Comparison of ENCODE assay signal across 16 mouse cellular contexts in genomic region chr11:49246523-49246922, GRCm38 (mm10). TPM values are rescaled to one million over a fixed set of nuclear protein-coding genes. Genes with fewer than 3 reads are reported as not detected.
DNase-seq lines count a peak whose midpoint lies in the region; ATAC-seq and TF ChIP-seq lines count a peak whose summit lies in the region.
"Had no signal": no experiment of that assay in that cellular context is flagged by ENCODE, and none has a peak within 500 bp of the region (broad histone marks: within the 10 kb centered on the region; RNA-seq: fewer than 3 reads in every experiment).

No protein-coding gene starts in this region.

- TF ChIP-seq CTCF in midbrain, postnatal 0 days (IDR thresholded peaks at IDR 0.05) = no peak

- H3K4me2 ChIP-seq in hindbrain, embryonic 14.5 days (replicated peaks) = 0 out of 2 replicates have a peak overlapping the region, but pooled peaks have one; percentile 4
- no peak overlapping the region for H3K4me2 ChIP-seq in hindbrain, embryonic 11.5 days (replicated peaks; ENCODE audit: low read depth, low read length)
- H3K4me2 ChIP-seq in midbrain, embryonic 11.5 days = no peak overlapping the region
- H3K4me2 ChIP-seq in midbrain, postnatal 0 days (ENCODE audit: low read depth, low read length, poor library complexity, severe bottlenecking) = no peak overlapping the region
- peak overlapping the region; percentile 70 for H3K4me2 ChIP-seq in intestine, embryonic 15.5 days (replicated peaks)
- peak overlapping the region; percentile 35 for H3K4me2 ChIP-seq in myocyte (ENCODE audit: low read depth)

- H3K27ac ChIP-seq in hindbrain, embryonic 14.5 days = no peak overlapping the region
- H3K27ac ChIP-seq in hindbrain, embryonic 11.5 days (ENCODE audit: low read depth, low read length) = no peak overlapping the region
- H3K27ac ChIP-seq in midbrain, embryonic 11.5 days (ENCODE audit: low read depth, low read length) = no peak overlapping the region
- H3K27ac ChIP-seq in midbrain, postnatal 0 days (ENCODE audit: low read depth, low read length) = no peak overlapping the region
- 0 out of 2 replicates have a peak overlapping the region, but pooled peaks have one; percentile 44 for H3K27ac ChIP-seq in intestine, embryonic 15.5 days
- H3K27ac ChIP-seq: limb, embryonic 13.5 days had no signal

- H3K9me3 ChIP-seq in hindbrain, embryonic 14.5 days (ENCODE audit: control insufficient read depth, low read length) = no peaks in the 10 kb centered on the region
- H3K9me3 ChIP-seq in hindbrain, embryonic 11.5 days (ENCODE audit: control insufficient read depth, low read length) = no peaks in the 10 kb centered on the region
- no peaks in the 10 kb centered on the region for H3K9me3 ChIP-seq in midbrain, embryonic 11.5 days (ENCODE audit: control insufficient read depth, low read length)
- no peaks in the 10 kb centered on the region for H3K9me3 ChIP-seq in midbrain, postnatal 0 days (ENCODE audit: low read length)
- H3K9me3 ChIP-seq in intestine, embryonic 15.5 days = no peaks in the 10 kb centered on the region
- H3K9me3 ChIP-seq: forebrain, embryonic 10.5 days; heart, embryonic 10.5 days; limb, embryonic 13.5 days had no signal

- no peaks in the 10 kb centered on the region for H3K27me3 ChIP-seq in hindbrain, embryonic 14.5 days (ENCODE audit: control insufficient read depth, insufficient read depth, low read length)
- no peaks in the 10 kb centered on the region for H3K27me3 ChIP-seq in hindbrain, embryonic 11.5 days (ENCODE audit: control insufficient read depth, insufficient read depth, low read length)
- no peaks in the 10 kb centered on the region for H3K27me3 ChIP-seq in midbrain, embryonic 11.5 days (ENCODE audit: control insufficient read depth, insufficient read depth, low read length)
- H3K27me3 ChIP-seq in midbrain, postnatal 0 days (ENCODE audit: insufficient read depth, low read length) = no peaks in the 10 kb centered on the region
- H3K27me3 ChIP-seq in intestine, embryonic 15.5 days (replicated peaks) = no peaks in the 10 kb centered on the region
- H3K27me3 ChIP-seq in myocyte (ENCODE audit: control insufficient read depth, insufficient read depth, insufficient read length) = no peaks in the 10 kb centered on the region
- H3K27me3 ChIP-seq: limb, embryonic 13.5 days had no signal

- H3K36me3 ChIP-seq in hindbrain, embryonic 14.5 days (replicated peaks; ENCODE audit: control insufficient read depth, insufficient read depth) = no peaks in the 10 kb centered on the region
- no peaks in the 10 kb centered on the region for H3K36me3 ChIP-seq in hindbrain, embryonic 11.5 days (ENCODE audit: control insufficient read depth, insufficient read depth, low read length)
- H3K36me3 ChIP-seq in midbrain, embryonic 11.5 days (ENCODE audit: control insufficient read depth, insufficient read depth, low read length) = no peaks in the 10 kb centered on the region
- no peaks in the 10 kb centered on the region for H3K36me3 ChIP-seq in midbrain, postnatal 0 days (ENCODE audit: insufficient read depth, low read length)
- H3K36me3 ChIP-seq in intestine, embryonic 15.5 days = no peaks in the 10 kb centered on the region
- no peaks in the 10 kb centered on the region for H3K36me3 ChIP-seq in myocyte (ENCODE audit: control insufficient read depth, insufficient read depth)
- H3K36me3 ChIP-seq: forebrain, embryonic 10.5 days; heart, embryonic 10.5 days; limb, embryonic 13.5 days had no signal

- DNase-seq in hindbrain, embryonic 14.5 days (ENCODE audit: low spot score) = no peak
- DNase-seq in hindbrain, embryonic 11.5 days (ENCODE audit: low spot score) = no peak
- peak; percentile 1 for DNase-seq in midbrain, embryonic 11.5 days (ENCODE audit: low spot score, missing footprints)
- no peak for DNase-seq in midbrain, postnatal 0 days (ENCODE audit: low spot score)
- no peak for DNase-seq in right cerebral cortex, postnatal 10 days (ENCODE audit: low spot score in 2 of 2)
- no peak for DNase-seq in cerebellum, adult 9-10 months
- DNase-seq: adrenal gland, postnatal 25 days; cerebellum, adult 18-20 months; embryo, embryonic 11 days had no signal

- 86% methylated on average over 4 of the region's 4 CpGs for WGBS in hindbrain, embryonic 14.5 days
- 86% methylated on average over 4 of the region's 4 CpGs for WGBS in hindbrain, embryonic 11.5 days
- 85% methylated on average over 4 of the region's 4 CpGs for WGBS in midbrain, embryonic 11.5 days
- 85% methylated on average over 4 of the region's 4 CpGs for WGBS in midbrain, postnatal 0 days
- 78% methylated on average over 4 of the region's 4 CpGs for WGBS in intestine, embryonic 15.5 days

- no peak for TF ChIP-seq POLR2A in myocyte (IDR thresholded peaks at IDR 0.05; ENCODE audit: insufficient read length, low read depth)

- peaks cover 54% of the 10 kb centered on the region for H3K4me1 ChIP-seq in hindbrain, embryonic 14.5 days (replicated peaks; ENCODE audit: control insufficient read depth, insufficient read depth, low read length)
- H3K4me1 ChIP-seq in hindbrain, embryonic 11.5 days (replicated peaks; ENCODE audit: control insufficient read depth, insufficient read depth, low read length) = peaks cover 3% of the 10 kb centered on the region
- H3K4me1 ChIP-seq in midbrain, embryonic 11.5 days (ENCODE audit: control insufficient read depth, insufficient read depth, low read length) = peaks cover 24% of the 10 kb centered on the region
- peaks cover 10% of the 10 kb centered on the region for H3K4me1 ChIP-seq in midbrain, postnatal 0 days (ENCODE audit: insufficient read depth, low read length)
- H3K4me1 ChIP-seq in intestine, embryonic 15.5 days (replicated peaks) = peaks cover 38% of the 10 kb centered on the region

- no peak overlapping the region for H3K4me3 ChIP-seq in hindbrain, embryonic 14.5 days (replicated peaks; ENCODE audit: low read length)
- no peak overlapping the region for H3K4me3 ChIP-seq in hindbrain, embryonic 11.5 days (ENCODE audit: low read depth, low read length)
- no peak overlapping the region for H3K4me3 ChIP-seq in midbrain, embryonic 11.5 days (ENCODE audit: low read depth, low read length)
- no peak overlapping the region for H3K4me3 ChIP-seq in midbrain, postnatal 0 days (ENCODE audit: low read depth, low read length)
- no peak overlapping the region for H3K4me3 ChIP-seq in intestine, embryonic 15.5 days (replicated peaks)
- no peak overlapping the region for H3K4me3 ChIP-seq in myocyte

- 0 out of 2 replicates have a peak overlapping the region, but pooled peaks have one; percentile 20 for H3K9ac ChIP-seq in hindbrain, embryonic 14.5 days
- H3K9ac ChIP-seq in hindbrain, embryonic 11.5 days (ENCODE audit: low read depth, low read length) = no peak overlapping the region
- no peak overlapping the region for H3K9ac ChIP-seq in midbrain, embryonic 11.5 days (ENCODE audit: low read length)
- H3K9ac ChIP-seq in midbrain, postnatal 0 days (replicated peaks; ENCODE audit: low read length, poor library complexity, severe bottlenecking) = no peak overlapping the region
- H3K9ac ChIP-seq in intestine, embryonic 15.5 days = no peak overlapping the region
- H3K9ac ChIP-seq: limb, embryonic 13.5 days had no signal

- no peak for ATAC-seq in hindbrain, embryonic 14.5 days (ENCODE audit: low FRiP score)
- ATAC-seq in hindbrain, embryonic 11.5 days (ENCODE audit: low FRiP score) = no peak
- ATAC-seq in midbrain, embryonic 11.5 days (ENCODE audit: low FRiP score) = no peak
- ATAC-seq in midbrain, postnatal 0 days (ENCODE audit: low FRiP score) = no peak
- no peak for ATAC-seq in intestine, embryonic 15.5 days

- peaks cover 12% of the 10 kb centered on the region for H3K79me2 ChIP-seq in myocyte (ENCODE audit: control insufficient read depth, insufficient read depth)

- H3ac ChIP-seq in myocyte (ENCODE audit: control insufficient read depth, insufficient read length) = no peak overlapping the region

RNA-seq across cellular contexts. Expression of gene Mgat1, which starts 2.5 kb away (rescaled TPM):
- 31.0 and 31.1 TPM in 2 replicates for polyA plus RNA-seq in hindbrain, embryonic 14.5 days (2014; fragmentation: Nextera tagmentation; extraction: Ambion mirVana)
- polyA plus RNA-seq in hindbrain, embryonic 11.5 days (2014; fragmentation: Nextera tagmentation; extraction: Ambion mirVana) = 28.7 and 31.0 TPM in 2 replicates
- 30.1 and 30.5 TPM in 2 replicates for polyA plus RNA-seq in midbrain, embryonic 11.5 days (2014; fragmentation: Nextera tagmentation; extraction: Ambion mirVana)
- total RNA-seq in midbrain, postnatal 0 days (2014; rRNA removed) = 88.1 and 102 TPM in 2 replicates
- polyA plus RNA-seq in midbrain, postnatal 0 days (2015; fragmentation: Nextera tagmentation; extraction: Ambion mirVana) = 33.9 and 35.4 TPM in 2 replicates
- 53.5 and 61.2 TPM in 2 replicates for polyA plus RNA-seq in intestine, embryonic 15.5 days (2015; fragmentation: Nextera tagmentation; extraction: Ambion mirVana)
- polyA plus RNA-seq in myocyte (2012; fragmentation: generic; extraction: Trizol) = 45.8 TPM

RNA-seq across cellular contexts. Expression of gene Olfr1393, which starts 31.6 kb away (rescaled TPM):
- not detected in 2 replicates for polyA plus RNA-seq in hindbrain, embryonic 14.5 days (2014; fragmentation: Nextera tagmentation; extraction: Ambion mirVana)
- polyA plus RNA-seq in hindbrain, embryonic 11.5 days (2014; fragmentation: Nextera tagmentation; extraction: Ambion mirVana) = not detected in 2 replicates
- polyA plus RNA-seq in midbrain, embryonic 11.5 days (2014; fragmentation: Nextera tagmentation; extraction: Ambion mirVana) = not detected in 2 replicates
- 0.19 and 1.4 TPM in 2 replicates for total RNA-seq in midbrain, postnatal 0 days (2014; rRNA removed)
- polyA plus RNA-seq in midbrain, postnatal 0 days (2015; fragmentation: Nextera tagmentation; extraction: Ambion mirVana) = 0.21 TPM in 1 of 2 replicates, not detected in the other
- polyA plus RNA-seq in intestine, embryonic 15.5 days (2015; fragmentation: Nextera tagmentation; extraction: Ambion mirVana) = not detected in 2 replicates
- not detected for polyA plus RNA-seq in myocyte (2012; fragmentation: generic; extraction: Trizol)
- total RNA-seq: adrenal gland, postnatal 25 days had no signal
- polyA plus RNA-seq: heart, embryonic 10.5 days; limb, embryonic 13.5 days had no signal

RNA-seq across cellular contexts. Expression of gene Olfr1392, which starts 38.6 kb away (rescaled TPM):
- polyA plus RNA-seq in hindbrain, embryonic 14.5 days (2014; fragmentation: Nextera tagmentation; extraction: Ambion mirVana) = not detected in 2 replicates
- polyA plus RNA-seq in hindbrain, embryonic 11.5 days (2014; fragmentation: Nextera tagmentation; extraction: Ambion mirVana) = not detected in 2 replicates
- polyA plus RNA-seq in midbrain, embryonic 11.5 days (2014; fragmentation: Nextera tagmentation; extraction: Ambion mirVana) = not detected in 2 replicates
- total RNA-seq in midbrain, postnatal 0 days (2014; rRNA removed) = 0.52 and 0.60 TPM in 2 replicates
- 0.14 TPM in 1 of 2 replicates, not detected in the other for polyA plus RNA-seq in midbrain, postnatal 0 days (2015; fragmentation: Nextera tagmentation; extraction: Ambion mirVana)
- polyA plus RNA-seq in intestine, embryonic 15.5 days (2015; fragmentation: Nextera tagmentation; extraction: Ambion mirVana) = not detected in 2 replicates
- polyA plus RNA-seq in myocyte (2012; fragmentation: generic; extraction: Trizol) = not detected
- total RNA-seq: adrenal gland, postnatal 25 days had no signal
- polyA plus RNA-seq: forebrain, embryonic 10.5 days; heart, embryonic 10.5 days; limb, embryonic 13.5 days had no signal

RNA-seq across cellular contexts. Expression of gene Zfp62, which starts 43.4 kb away (rescaled TPM):
- polyA plus RNA-seq in hindbrain, embryonic 14.5 days (2014; fragmentation: Nextera tagmentation; extraction: Ambion mirVana) = 46.8 and 48.2 TPM in 2 replicates
- 59.0 and 63.2 TPM in 2 replicates for polyA plus RNA-seq in hindbrain, embryonic 11.5 days (2014; fragmentation: Nextera tagmentation; extraction: Ambion mirVana)
- 65.4 and 70.2 TPM in 2 replicates for polyA plus RNA-seq in midbrain, embryonic 11.5 days (2014; fragmentation: Nextera tagmentation; extraction: Ambion mirVana)
- 25.6 and 40.2 TPM in 2 replicates for total RNA-seq in midbrain, postnatal 0 days (2014; rRNA removed)
- 26.0 and 26.6 TPM in 2 replicates for polyA plus RNA-seq in midbrain, postnatal 0 days (2015; fragmentation: Nextera tagmentation; extraction: Ambion mirVana)
- polyA plus RNA-seq in intestine, embryonic 15.5 days (2015; fragmentation: Nextera tagmentation; extraction: Ambion mirVana) = 24.4 and 28.6 TPM in 2 replicates
- polyA plus RNA-seq in myocyte (2012; fragmentation: generic; extraction: Trizol) = 5.6 TPM

RNA-seq across cellular contexts. Expression of gene Olfr10, which starts 58.0 kb away (rescaled TPM):
- 0.07 TPM in 1 of 2 replicates, not detected in the other for polyA plus RNA-seq in hindbrain, embryonic 14.5 days (2014; fragmentation: Nextera tagmentation; extraction: Ambion mirVana)
- polyA plus RNA-seq in hindbrain, embryonic 11.5 days (2014; fragmentation: Nextera tagmentation; extraction: Ambion mirVana) = not detected in 2 replicates
- polyA plus RNA-seq in midbrain, embryonic 11.5 days (2014; fragmentation: Nextera tagmentation; extraction: Ambion mirVana) = not detected in 2 replicates
- 0.09 TPM in 1 of 2 replicates, not detected in the other for total RNA-seq in midbrain, postnatal 0 days (2014; rRNA removed)
- polyA plus RNA-seq in midbrain, postnatal 0 days (2015; fragmentation: Nextera tagmentation; extraction: Ambion mirVana) = not detected in 2 replicates
- polyA plus RNA-seq in intestine, embryonic 15.5 days (2015; fragmentation: Nextera tagmentation; extraction: Ambion mirVana) = not detected in 2 replicates
- polyA plus RNA-seq in myocyte (2012; fragmentation: generic; extraction: Trizol) = not detected
- total RNA-seq: adrenal gland, postnatal 25 days; neutrophil, adult 5-6 weeks had no signal
- polyA plus RNA-seq: forebrain, embryonic 10.5 days; heart, embryonic 10.5 days; limb, embryonic 13.5 days; urinary bladder, adult 2 months had no signal

Comparison
In these comparisons a context has a peak if more than half of its experiments do, and no peak if none do; other contexts are left out.
1. H3K4me2 ChIP-seq: peak in hindbrain, embryonic 14.5 days (single experiment), intestine, embryonic 15.5 days (single experiment) and myocyte (single experiment); none in hindbrain, embryonic 11.5 days (single experiment), midbrain, embryonic 11.5 days (single experiment) and midbrain, postnatal 0 days (single experiment).